Mouse (Mus musculus): ENCODE measurements around the gene Mageb18. TPM values are rescaled to one million over a fixed set of nuclear protein-coding genes. Genes with fewer than 3 reads are reported as not detected.

The Mageb18 gene
- polyA plus RNA-seq, 1 experiment from 2014 or later: not detected

GRCm38 (mm10) chrX:92333459-92333858 is 265.9 kb downstream of the Mageb18 start:
- 59% methylated on average over 1 of the region's 1 CpGs for WGBS
- H3K27me3 ChIP-seq (replicated peaks): no peaks in the 10 kb centered on the region
- H3K4me2 ChIP-seq: no peak overlapping the region
- H3K4me3 ChIP-seq: no peak overlapping the region
- no peak overlapping the region for H3K27ac ChIP-seq
- ATAC-seq (replicated peaks): no peak; the same call in 1 of the 2 replicates
- no peaks in the 10 kb centered on the region for H3K36me3 ChIP-seq (replicated peaks)
- H3K9ac ChIP-seq: no peak overlapping the region
- H3K9me3 ChIP-seq: no peaks in the 10 kb centered on the region
- H3K4me1 ChIP-seq: no peaks in the 10 kb centered on the region

- no peak overlapping the region for H3K4me2 ChIP-seq
- no peaks in the 10 kb centered on the region for H3K4me1 ChIP-seq
- H3K9ac ChIP-seq: no peak overlapping the region
- no peaks in the 10 kb centered on the region for H3K36me3 ChIP-seq (replicated peaks)
- WGBS: 25% methylated on average over 1 of the region's 1 CpGs
- no peaks in the 10 kb centered on the region for H3K27me3 ChIP-seq (replicated peaks)
- no peak overlapping the region for H3K27ac ChIP-seq
- ATAC-seq (replicated peaks): peak; percentile 78
- H3K9me3 ChIP-seq: no peaks in the 10 kb centered on the region
- H3K4me3 ChIP-seq: no peak overlapping the region
Observed at GRCm38 (mm10) chrX:92323599-92323998, 275.8 kb downstream of the Mageb18 start.

- H3K4me1 ChIP-seq: no peaks in the 10 kb centered on the region
Observed at GRCm38 (mm10) chrX:92280619-92281018, 318.8 kb downstream of the Mageb18 start.

More at GRCm38 (mm10) chrX:92280619-92281018, 318.8 kb downstream of the Mageb18 start:
- no peaks in the 10 kb centered on the region for H3K9me3 ChIP-seq
- H3K27ac ChIP-seq: no peak overlapping the region
- no peaks in the 10 kb centered on the region for H3K36me3 ChIP-seq (replicated peaks)
- no peak overlapping the region for H3K4me2 ChIP-seq
- ATAC-seq (replicated peaks): no peak
- no peak overlapping the region for H3K4me3 ChIP-seq
- H3K9ac ChIP-seq: no peak overlapping the region
- no peaks in the 10 kb centered on the region for H3K27me3 ChIP-seq (replicated peaks)

Other genes with a start within 250 kb of the Mageb18 start
- not detected in 2 replicates for gene Gm5941, start 109.6 kb downstream of the Mageb18 start, polyA plus RNA-seq (2015; fragmentation: Nextera tagmentation; extraction: Ambion mirVana)

Data from midbrain, embryonic 15.5 days (tissue).